Mouse (Mus musculus) kidney, adult 2 months (tissue): ENCODE measurements at regions not wholly inside any gene's neighbourhood (a gene's known extent, or its start where the extent isn't known, plus 50 kb on each side); places are given as distances from the start of the nearest gene placed in this dataset.

Source experiments
- CTCF ChIP-seq: fragments of 200-500 bp; conservative IDR thresholded peaks from 2 replicates; pipeline ENCODE4 v1.5.1; 2011; ENCODE audit warnings: low read depth, mild to moderate bottlenecking, control low read depth, low read length, moderate library complexity, mixed read lengths; ENCODE audit not compliant: insufficient read depth, insufficient read length
- POLR2A ChIP-seq: fragments of 200-500 bp; IDR thresholded peaks from one replicate; pipeline ENCODE4 v1.6.1; 2011; ENCODE audit warnings: low read depth, low read length, control low read depth

- TF ChIP-seq POLR2A = no peak
- TF ChIP-seq CTCF = no peak
Measured at GRCm38 (mm10) chr16:55527680-55528079, 229.9 kb upstream of the Zpld1 start.
